Mouse (Mus musculus) right cerebral cortex, adult 18-20 months (tissue): Measurements from ENCODE around the gene E130311K13Rik.

Experiments used
- DNase-seq: peaks from one replicate; pipeline ENCODE4 v3.0.0; 2022; ENCODE audit warnings: mixed read lengths

Gene E130311K13Rik

DNA sequence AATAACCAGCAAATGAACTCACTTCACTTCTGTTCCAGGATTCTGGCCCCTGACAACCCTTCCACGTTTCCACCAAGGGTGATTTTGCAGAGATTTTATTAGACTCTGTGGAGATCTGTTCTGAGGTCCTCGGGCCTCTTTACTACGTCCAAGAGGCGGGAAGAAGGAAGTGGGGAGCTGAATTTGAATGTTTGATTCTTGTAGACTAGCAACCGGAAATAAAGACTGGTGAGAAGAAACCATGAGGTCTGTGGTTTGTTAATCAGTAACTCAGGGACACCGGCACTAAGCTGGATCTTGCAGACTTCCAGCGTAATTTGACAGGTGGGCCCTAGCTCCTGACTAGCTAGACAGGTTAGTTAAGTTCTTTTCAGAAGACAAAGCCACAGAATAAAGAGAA, 35.6 kb downstream of the E130311K13Rik start:
- no peak for DNase-seq

GRCm38 (mm10) chr3:63892154-63892553, 37.1 kb downstream of the E130311K13Rik start:
- no peak for DNase-seq

DNA sequence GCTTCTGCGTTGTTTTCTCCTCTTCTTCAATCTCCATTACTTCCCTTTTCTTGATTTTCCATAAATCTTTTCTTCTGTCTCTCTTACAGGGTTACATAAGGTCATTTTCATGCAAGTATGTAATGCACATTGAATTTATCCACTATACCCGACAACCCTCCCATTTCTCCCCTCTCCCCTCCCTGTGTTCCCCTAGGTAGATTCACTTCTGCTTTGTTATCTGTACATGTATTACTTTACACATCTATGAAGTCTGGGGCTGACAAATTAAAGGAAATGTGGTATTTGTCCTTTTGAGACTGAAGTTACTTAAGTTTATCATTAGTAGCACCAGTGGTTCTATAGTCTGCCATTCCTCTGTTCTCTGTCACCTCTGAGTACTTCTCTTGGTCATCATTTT, 48.2 kb downstream of the E130311K13Rik start:
- no peak for DNase-seq

- DNase-seq = no peak
These were observed 50.1 kb downstream of the E130311K13Rik start for GRCm38 (mm10) chr3:63878995-63879666.

- no peak for DNase-seq
These were observed 56.5 kb downstream of the E130311K13Rik start for GRCm38 (mm10) chr3:63872818-63873217.

DNA sequence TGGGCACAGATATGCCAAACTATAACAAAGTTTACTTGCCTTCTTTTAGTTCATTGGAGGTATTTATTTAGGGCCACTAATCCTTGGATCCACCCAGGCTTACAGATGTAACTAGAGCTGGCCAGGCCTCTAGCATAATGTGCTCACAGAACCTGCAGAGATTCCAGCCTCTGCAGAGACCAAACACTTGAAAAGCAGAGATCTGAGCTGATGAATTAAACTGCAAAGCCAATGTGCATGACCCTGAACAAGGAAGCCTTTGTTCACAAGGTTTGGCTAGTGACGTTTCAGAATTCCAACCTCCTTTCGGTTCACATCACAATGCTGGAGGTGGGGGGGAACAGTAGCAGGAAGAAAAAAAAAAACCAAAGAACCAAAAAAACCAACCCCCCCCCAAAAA, 58.0 kb downstream of the E130311K13Rik start:
- no peak for DNase-seq

- DNase-seq = peak; percentile 28
These were observed 61.0 kb downstream of the E130311K13Rik start for GRCm38 (mm10) chr3:63868285-63868684.

- no peak for DNase-seq
These were observed 64.2 kb downstream of the E130311K13Rik start for GRCm38 (mm10) chr3:63865069-63865468.
